Mouse (Mus musculus) neural tube, embryonic 13.5 days (tissue): Measurements from ENCODE around the gene Rab11fip3. TPM values are rescaled to one million over a fixed set of nuclear protein-coding genes. Genes with fewer than 3 reads are reported as not detected.

Source experiments
- ATAC-seq: fragments of 200-750 bp; cut with Nextera tagmentation; 2 replicates; pipeline ENCODE4 v1.8.0; 2017; ENCODE audit warnings: low read depth, mild to moderate bottlenecking, moderate TSS enrichment, moderate library complexity
- H3K27ac ChIP-seq: fragments of 300-500 bp; sonication (generic); replicated peaks from 2 replicates; pipeline ENCODE4 v1.5.1; 2015; ENCODE audit warnings: moderate library complexity, mild to moderate bottlenecking, inconsistent platforms
- H3K27me3 ChIP-seq: fragments of 300-500 bp; sonication (generic); 2 replicates; pipeline ENCODE4 v1.6.1; 2015; ENCODE audit warnings: mild to moderate bottlenecking, inconsistent platforms
- H3K36me3 ChIP-seq: fragments of 300-500 bp; sonication (generic); 2 replicates; pipeline ENCODE4 v1.6.1; 2015; ENCODE audit warnings: mild to moderate bottlenecking, inconsistent platforms
- H3K4me1 ChIP-seq: fragments of 300-500 bp; sonication (generic); replicated peaks from 2 replicates; pipeline ENCODE4 v1.6.1; 2015; ENCODE audit warnings: inconsistent platforms
- H3K4me2 ChIP-seq: fragments of 300-500 bp; sonication (generic); 2 replicates; pipeline ENCODE4 v1.6.1; 2015; ENCODE audit warnings: inconsistent platforms, mild to moderate bottlenecking, moderate library complexity
- H3K4me3 ChIP-seq: fragments of 300-500 bp; sonication (generic); 2 replicates; pipeline ENCODE4 v1.5.1; 2015; ENCODE audit warnings: mild to moderate bottlenecking, inconsistent platforms
- H3K9ac ChIP-seq: fragments of 300-500 bp; sonication (generic); 2 replicates; pipeline ENCODE4 v1.6.1; 2015; ENCODE audit warnings: moderate library complexity, mild to moderate bottlenecking, inconsistent platforms
- H3K9me3 ChIP-seq: fragments of 300-500 bp; sonication (generic); 2 replicates; pipeline ENCODE4 v1.6.1; 2016; ENCODE audit warnings: inconsistent platforms
- WGBS: fragments of 180-500 bp; shearing (Covaris S2); methylation state at CpG from one replicate; pipeline ENCODE4 v1.1.7; 2015; 5-methylcytosine and 5-hydroxymethylcytosine counted together
- polyA plus RNA-seq: library from polyadenylated mRNA; unstranded; fragments of >200 nt; fragmentation: Nextera tagmentation; extraction: Ambion mirVana; gene quantifications from 2 replicates; pipeline ENCODE4 v1.2.1, GENCODE M21; 2015

Gene Rab11fip3
- polyA plus RNA-seq, 1 experiment from 2014 or later: 28.3 TPM

- Histone ChIP-seq H3K4me2 (no peak overlapping the region), H3K4me1 (peaks cover 12% of the 10 kb centered on the region), H3K27ac (no peak overlapping the region), H3K9ac (no peak overlapping the region), H3K27me3 (peaks cover 19% of the 10 kb centered on the region), H3K36me3 (no peaks in the 10 kb centered on the region), H3K9me3 (no peaks in the 10 kb centered on the region), H3K4me3 (no peak overlapping the region)
- no peak for ATAC-seq
- 75% methylated on average over 7 of the region's 7 CpGs for WGBS
Measured at GRCm38 (mm10) chr17:25946349-25946748, 123.0 kb downstream of the Rab11fip3 start.

- H3K9me3 ChIP-seq: no peaks in the 10 kb centered on the region
- no peak overlapping the region for H3K4me3 ChIP-seq
- no peak overlapping the region for H3K27ac ChIP-seq
- peaks cover 12% of the 10 kb centered on the region for H3K27me3 ChIP-seq
- H3K9ac ChIP-seq: no peak overlapping the region
- no peak for ATAC-seq
- no peaks in the 10 kb centered on the region for H3K36me3 ChIP-seq
- WGBS: 65% methylated on average over 9 of the region's 9 CpGs
- no peak overlapping the region for H3K4me2 ChIP-seq
- peaks cover 15% of the 10 kb centered on the region for H3K4me1 ChIP-seq
Measured at GRCm38 (mm10) chr17:25945517-25946155, 123.7 kb downstream of the Rab11fip3 start.

GRCm38 (mm10) chr17:25944366-25945163 is 124.8 kb downstream of the Rab11fip3 start, which contains the start of the genes Pigq and Nhlrc4:
TSS of gene Pigq (minus strand) at chr17:25944936.
TSS of gene Nhlrc4 (minus strand) at chr17:25944961.
- 53% methylated on average over 6 of the region's 6 CpGs for WGBS
- H3K4me2 ChIP-seq: no peak within 1 kb of the TSS
- H3K27me3 ChIP-seq: peaks cover under 1% of the 10 kb centered on the region
- no peaks in the 10 kb centered on the region for H3K36me3 ChIP-seq
- H3K4me1 ChIP-seq: peaks cover 21% of the 10 kb centered on the region
- no peak within 1 kb of the TSS for H3K9ac ChIP-seq
- no peak within 1 kb of the TSS for H3K4me3 ChIP-seq
- no peak for ATAC-seq
- no peaks in the 10 kb centered on the region for H3K9me3 ChIP-seq
- H3K27ac ChIP-seq: no peak within 1 kb of the TSS

- H3K36me3 ChIP-seq: no peaks in the 10 kb centered on the region
- H3K9ac ChIP-seq: no peak overlapping the region
- H3K4me1 ChIP-seq: peaks cover 21% of the 10 kb centered on the region
- no peak overlapping the region for H3K4me3 ChIP-seq
- 74% methylated on average over 9 of the region's 9 CpGs for WGBS
- H3K27ac ChIP-seq: no peak overlapping the region
- ATAC-seq: no peak
- no peaks in the 10 kb centered on the region for H3K9me3 ChIP-seq
- H3K27me3 ChIP-seq: no peaks in the 10 kb centered on the region
- no peak overlapping the region for H3K4me2 ChIP-seq
Measured at GRCm38 (mm10) chr17:25943769-25944168, 125.6 kb downstream of the Rab11fip3 start.

- Histone ChIP-seq H3K27me3 (no peaks in the 10 kb centered on the region), H3K36me3 (no peaks in the 10 kb centered on the region), H3K4me2 (no peak overlapping the region), H3K4me1 (peaks cover 21% of the 10 kb centered on the region), H3K9ac (no peak overlapping the region), H3K27ac (no peak overlapping the region), H3K9me3 (no peaks in the 10 kb centered on the region), H3K4me3 (no peak overlapping the region)
- no peak for ATAC-seq
- WGBS: 88% methylated on average over 3 of the region's 3 CpGs
Measured at GRCm38 (mm10) chr17:25943221-25943620, 126.1 kb downstream of the Rab11fip3 start.

- Histone ChIP-seq H3K9ac (no peak overlapping the region), H3K4me1 (peaks cover 21% of the 10 kb centered on the region), H3K4me2 (no peak overlapping the region), H3K4me3 (no peak overlapping the region), H3K27ac (no peak overlapping the region), H3K36me3 (no peaks in the 10 kb centered on the region), H3K27me3 (no peaks in the 10 kb centered on the region), H3K9me3 (no peaks in the 10 kb centered on the region)
- ATAC-seq: no peak
- 90% methylated on average over 2 of the region's 2 CpGs for WGBS
Measured at GRCm38 (mm10) chr17:25942597-25943151, 126.7 kb downstream of the Rab11fip3 start.

- H3K36me3 ChIP-seq: peaks cover 9% of the 10 kb centered on the region
- peak; percentile 72 for ATAC-seq
- 4% methylated on average over 54 of the region's 54 CpGs for WGBS
- H3K4me2 ChIP-seq: peak overlapping the region; percentile 82
- peaks cover 21% of the 10 kb centered on the region for H3K4me1 ChIP-seq
- H3K9me3 ChIP-seq: no peaks in the 10 kb centered on the region
- H3K9ac ChIP-seq: peak overlapping the region; percentile 97
- H3K27me3 ChIP-seq: no peaks in the 10 kb centered on the region
- peak overlapping the region; percentile 85 for H3K4me3 ChIP-seq
- H3K27ac ChIP-seq: peak overlapping the region; percentile 89
Measured at GRCm38 (mm10) chr17:25941511-25942241, 127.7 kb downstream of the Rab11fip3 start.

Other genes starting within 250 kb of the Rab11fip3 start
- gene Wdr24, start 245.9 kb downstream of the Rab11fip3 start, polyA plus RNA-seq: 27.0 and 28.3 TPM in 2 replicates
- 55.2 and 60.6 TPM in 2 replicates for gene Jmjd8, start 240.7 kb downstream of the Rab11fip3 start, polyA plus RNA-seq
- 284 and 316 TPM in 2 replicates for gene Stub1, start 236.2 kb downstream of the Rab11fip3 start, polyA plus RNA-seq
- 18.9 and 21.1 TPM in 2 replicates for gene Rhbdl1, start 232.3 kb downstream of the Rab11fip3 start, polyA plus RNA-seq
- 6.9 and 7.5 TPM in 2 replicates for gene Gm20683, start 227.8 kb downstream of the Rab11fip3 start, polyA plus RNA-seq
- gene Rhot2, start 224.7 kb downstream of the Rab11fip3 start, polyA plus RNA-seq: 15.4 and 18.3 TPM in 2 replicates
- 14.1 and 15.6 TPM in 2 replicates for gene Wdr90, start 208.1 kb downstream of the Rab11fip3 start, polyA plus RNA-seq
- 10.8 and 14.2 TPM in 2 replicates for gene Mcrip2, start 200.8 kb downstream of the Rab11fip3 start, polyA plus RNA-seq
- gene Mettl26, start 194.5 kb downstream of the Rab11fip3 start, polyA plus RNA-seq: 56.8 and 65.5 TPM in 2 replicates
- gene Wfikkn1, start 188.7 kb downstream of the Rab11fip3 start, polyA plus RNA-seq: 0.53 and 0.79 TPM in 2 replicates
- 50.7 and 51.5 TPM in 2 replicates for gene Rab40c, start 149.8 kb downstream of the Rab11fip3 start, polyA plus RNA-seq
- gene Pigq, start 124.6 kb downstream of the Rab11fip3 start, polyA plus RNA-seq: 56.1 and 62.3 TPM in 2 replicates
- gene Nhlrc4, start 124.6 kb downstream of the Rab11fip3 start, polyA plus RNA-seq: not detected in 2 replicates
- gene A930017K11Rik, start 117.0 kb downstream of the Rab11fip3 start, polyA plus RNA-seq: 0.22 and 0.34 TPM in 2 replicates
- 16.7 and 20.5 TPM in 2 replicates for gene Capn15, start 83.8 kb downstream of the Rab11fip3 start, polyA plus RNA-seq
- 32.7 and 35.1 TPM in 2 replicates for gene Decr2, start 20.8 kb upstream of the Rab11fip3 start, polyA plus RNA-seq
- 29.6 and 32.2 TPM in 2 replicates for gene Nme4, start 26.0 kb upstream of the Rab11fip3 start, polyA plus RNA-seq
- 3.3 TPM in 2 replicates for gene Tmem8, start 43.7 kb upstream of the Rab11fip3 start, polyA plus RNA-seq
- 171 and 174 TPM in 2 replicates for gene Mrpl28, start 53.9 kb upstream of the Rab11fip3 start, polyA plus RNA-seq
- gene Axin1, start 69.1 kb upstream of the Rab11fip3 start, polyA plus RNA-seq: 7.1 and 11.6 TPM in 2 replicates
- 0.45 TPM in 1 of 2 replicates, not detected in the other for gene Pdia2, start 129.5 kb upstream of the Rab11fip3 start, polyA plus RNA-seq
- 11.5 and 15.9 TPM in 2 replicates for gene Rgs11, start 133.4 kb upstream of the Rab11fip3 start, polyA plus RNA-seq
- gene Arhgdig, start 138.2 kb upstream of the Rab11fip3 start, polyA plus RNA-seq: 102 and 117 TPM in 2 replicates
- gene Fam234a, start 174.7 kb upstream of the Rab11fip3 start, polyA plus RNA-seq: 33.7 and 35.3 TPM in 2 replicates
- 113 and 116 TPM in 2 replicates for gene Luc7l, start 183.3 kb upstream of the Rab11fip3 start, polyA plus RNA-seq